Mouse (Mus musculus): ENCODE data around the gene Ccdc91.

GRCm38 (mm10) chr6:147555591-147555990 is 80.0 kb downstream of the Ccdc91 start:
- no peak for TF ChIP-seq MYOD1 (IDR thresholded peaks at IDR 0.05; ENCODE audit: control insufficient read depth, insufficient read length, low read depth)
- TF ChIP-seq USF1 (IDR thresholded peaks at IDR 0.05; ENCODE audit: low read depth): no peak
- TF ChIP-seq CTCF (IDR thresholded peaks at IDR 0.05; ENCODE audit: control insufficient read depth, insufficient read depth, insufficient read length): no peak
- no peak for TF ChIP-seq CEBPB (IDR thresholded peaks at IDR 0.05; ENCODE audit: low read depth)
- no peak for TF ChIP-seq MAX (IDR thresholded peaks at IDR 0.05)
- no peak for TF ChIP-seq FOSL1 (IDR thresholded peaks at IDR 0.05; ENCODE audit: insufficient read depth, low read length, poor library complexity, severe bottlenecking)
- no peak for TF ChIP-seq MYOG (IDR thresholded peaks at IDR 0.05; ENCODE audit: control insufficient read depth, extremely low read depth, insufficient read length)
